14 mouse cellular contexts compared by ENCODE assay signal in the genomic region with DNA sequence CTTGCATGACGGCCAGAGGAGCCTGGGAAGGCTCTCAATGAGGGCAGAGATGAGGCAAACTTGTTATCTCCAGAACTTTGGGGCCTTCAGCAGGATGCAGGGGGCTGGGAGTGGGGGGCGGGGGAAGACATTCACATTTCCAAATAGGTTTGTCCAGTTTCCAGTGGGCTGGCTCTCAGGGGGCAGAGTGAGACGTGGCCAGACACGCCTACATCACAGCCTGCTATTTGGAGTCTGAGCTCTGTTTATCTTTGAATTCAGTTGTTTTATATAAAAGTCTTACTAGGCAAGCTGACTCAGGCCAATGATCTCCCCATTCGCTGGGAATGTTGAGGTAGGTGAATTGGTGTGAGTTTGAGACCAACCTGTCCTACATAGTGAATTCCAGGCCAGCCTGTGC. TPM values are rescaled to one million over a fixed set of nuclear protein-coding genes. Genes with fewer than 3 reads are reported as not detected.
DNase-seq lines count a peak whose midpoint lies in the region; ATAC-seq and TF ChIP-seq lines count a peak whose summit lies in the region.
"Had no signal": no experiment of that assay in that cellular context is flagged by ENCODE, and none has a peak within 500 bp of the region (broad histone marks: within the 10 kb centered on the region; RNA-seq: fewer than 3 reads in every experiment).

No protein-coding gene starts in this region.

- H3K4me3 ChIP-seq in kidney, embryonic 15.5 days (replicated peaks): no peak overlapping the region
- H3K4me3 ChIP-seq in heart, embryonic 12.5 days: no peak overlapping the region
- no peak overlapping the region for H3K4me3 ChIP-seq in hindbrain, embryonic 13.5 days
- no peak overlapping the region for H3K4me3 ChIP-seq in midbrain, embryonic 13.5 days (replicated peaks)
- no peak overlapping the region for H3K4me3 ChIP-seq in left cerebral cortex, adult 2 months
- H3K4me3 ChIP-seq: embryonic facial prominence, embryonic 12.5 days had no signal

- H3K36me3 ChIP-seq in kidney, embryonic 15.5 days: no peaks in the 10 kb centered on the region
- no peaks in the 10 kb centered on the region for H3K36me3 ChIP-seq in heart, embryonic 12.5 days
- no peaks in the 10 kb centered on the region for H3K36me3 ChIP-seq in hindbrain, embryonic 13.5 days
- no peaks in the 10 kb centered on the region for H3K36me3 ChIP-seq in midbrain, embryonic 13.5 days
- H3K36me3 ChIP-seq: embryonic facial prominence, embryonic 12.5 days had no signal

- H3K4me2 ChIP-seq in kidney, embryonic 15.5 days: peak overlapping the region; percentile 46
- H3K4me2 ChIP-seq in heart, embryonic 12.5 days: 0 out of 2 replicates have a peak overlapping the region, but pooled peaks have one; percentile 13
- peak overlapping the region; percentile 33 for H3K4me2 ChIP-seq in hindbrain, embryonic 13.5 days
- H3K4me2 ChIP-seq in midbrain, embryonic 13.5 days (replicated peaks): peak overlapping the region; percentile 37; the same call in 1 of the 2 replicates
- H3K4me2 ChIP-seq: embryonic facial prominence, embryonic 12.5 days had no signal

- no peak overlapping the region for H3K9ac ChIP-seq in kidney, embryonic 15.5 days
- no peak overlapping the region for H3K9ac ChIP-seq in heart, embryonic 12.5 days
- H3K9ac ChIP-seq in hindbrain, embryonic 13.5 days: no peak overlapping the region
- H3K9ac ChIP-seq in midbrain, embryonic 13.5 days (replicated peaks): no peak overlapping the region
- H3K9ac ChIP-seq: embryonic facial prominence, embryonic 12.5 days had no signal

- no peaks in the 10 kb centered on the region for H3K27me3 ChIP-seq in kidney, embryonic 15.5 days
- H3K27me3 ChIP-seq in heart, embryonic 12.5 days (replicated peaks): no peaks in the 10 kb centered on the region
- H3K27me3 ChIP-seq in hindbrain, embryonic 13.5 days: 0 out of 2 replicates have a peak, but pooled peaks cover 5% of the 10 kb centered on the region
- H3K27me3 ChIP-seq in midbrain, embryonic 13.5 days: no peaks in the 10 kb centered on the region
- H3K27me3 ChIP-seq: CH12.LX; embryonic facial prominence, embryonic 12.5 days had no signal

- H3K27ac ChIP-seq in kidney, embryonic 15.5 days: no peak overlapping the region
- H3K27ac ChIP-seq in heart, embryonic 12.5 days (ENCODE audit: poor library complexity, severe bottlenecking): no peak overlapping the region
- H3K27ac ChIP-seq in hindbrain, embryonic 13.5 days: 0 out of 2 replicates have a peak overlapping the region, but pooled peaks have one; percentile 23
- peak overlapping the region; percentile 53; the same call in 1 of the 2 replicates for H3K27ac ChIP-seq in midbrain, embryonic 13.5 days
- no peak overlapping the region for H3K27ac ChIP-seq in left cerebral cortex, adult 2 months
- H3K27ac ChIP-seq: embryonic facial prominence, embryonic 12.5 days had no signal

- no peaks in the 10 kb centered on the region for H3K9me3 ChIP-seq in kidney, embryonic 15.5 days (replicated peaks)
- H3K9me3 ChIP-seq in heart, embryonic 12.5 days (replicated peaks): no peaks in the 10 kb centered on the region
- H3K9me3 ChIP-seq in hindbrain, embryonic 13.5 days: 0 out of 2 replicates have a peak, but pooled peaks cover 6% of the 10 kb centered on the region
- H3K9me3 ChIP-seq in midbrain, embryonic 13.5 days: peaks cover 2% of the 10 kb centered on the region; the same call in 1 of the 2 replicates
- H3K9me3 ChIP-seq: embryonic facial prominence, embryonic 12.5 days had no signal

- no peak for TF ChIP-seq CTCF in left cerebral cortex, adult 2 months (IDR thresholded peaks at IDR 0.05)

- 59% methylated on average over 5 of the region's 5 CpGs for WGBS in kidney, embryonic 15.5 days
- 66% methylated on average over 5 of the region's 5 CpGs for WGBS in heart, embryonic 12.5 days
- 67% methylated on average over 5 of the region's 5 CpGs for WGBS in hindbrain, embryonic 13.5 days
- WGBS in midbrain, embryonic 13.5 days: 66% methylated on average over 5 of the region's 5 CpGs

- no peak for DNase-seq in kidney, postnatal 25 days
- DNase-seq in adrenal gland, adult 18-20 months (ENCODE audit: low spot score in 2 of 2): no peak
- DNase-seq in left cerebral cortex, adult 2 months (ENCODE audit: extremely low spot score in 1 of 2, low spot score in 2 of 2): no peak
- DNase-seq in embryo, embryonic 10.5 days (ENCODE audit: low spot score): no peak

- peaks cover 19% of the 10 kb centered on the region for H3K4me1 ChIP-seq in kidney, embryonic 15.5 days
- peaks cover 9% of the 10 kb centered on the region for H3K4me1 ChIP-seq in heart, embryonic 12.5 days (replicated peaks)
- peaks cover 18% of the 10 kb centered on the region for H3K4me1 ChIP-seq in hindbrain, embryonic 13.5 days (replicated peaks)
- H3K4me1 ChIP-seq in midbrain, embryonic 13.5 days (replicated peaks): peaks cover 24% of the 10 kb centered on the region
- H3K4me1 ChIP-seq: embryonic facial prominence, embryonic 12.5 days had no signal

- intact Hi-C loops in left cerebral cortex, adult 2 months (cut with DNase I): no loop called here

- ATAC-seq in kidney, embryonic 15.5 days (replicated peaks; ENCODE audit: low FRiP score): no peak
- ATAC-seq in heart, embryonic 12.5 days (ENCODE audit: insufficient number of reproducible peaks, low FRiP score): no peak
- ATAC-seq in hindbrain, embryonic 13.5 days (ENCODE audit: low FRiP score): peak; percentile 13; the same call in 1 of the 2 replicates
- ATAC-seq in midbrain, embryonic 13.5 days: no peak

RNA-seq across cellular contexts. Expression of gene 9630041A04Rik, which starts 1.5 kb away (rescaled TPM):
- not detected in 2 replicates for polyA plus RNA-seq in kidney, embryonic 15.5 days (2015; fragmentation: Nextera tagmentation; extraction: Ambion mirVana)
- not detected in 2 replicates for polyA plus RNA-seq in heart, embryonic 12.5 days (2016; fragmentation: Nextera tagmentation; extraction: Ambion mirVana)
- 0.62 and 1.0 TPM in 2 replicates for polyA plus RNA-seq in hindbrain, embryonic 13.5 days (2015; fragmentation: Nextera tagmentation; extraction: Ambion mirVana)
- polyA plus RNA-seq in midbrain, embryonic 13.5 days (2015; fragmentation: Nextera tagmentation; extraction: Ambion mirVana): 0.94 and 1.1 TPM in 2 replicates
- total RNA-seq in adrenal gland, adult 18-20 months (2021): not detected
- total RNA-seq in left cerebral cortex, adult 2 months (2021): not detected
- total RNA-seq: CH12.LX; granulocyte monocyte progenitor cell, adult 5-6 weeks; layer of hippocampus, postnatal 10 days; liver, adult 2 months had no signal
- polyA plus RNA-seq: embryonic facial prominence, embryonic 12.5 days; liver, adult 2 months; small intestine, adult 2 months had no signal

Comparison
In these comparisons a context has a peak if more than half of its experiments do, and no peak if none do; other contexts are left out.
1. H3K27ac ChIP-seq: peak in hindbrain, embryonic 13.5 days (single experiment) and midbrain, embryonic 13.5 days (single experiment); none in kidney, embryonic 15.5 days (single experiment), heart, embryonic 12.5 days (single experiment) and left cerebral cortex, adult 2 months (single experiment).
2. Peak in every context shown above with its lines, with median percentiles within 50 percentile points of each other: H3K4me2 ChIP-seq.